25 mouse cellular contexts compared by ENCODE assay signal in genomic region chr7:65906528-65907272, GRCm38 (mm10). TPM values are rescaled to one million over a fixed set of nuclear protein-coding genes. Genes with fewer than 3 reads are reported as not detected.
DNase-seq lines count a peak whose midpoint lies in the region; ATAC-seq and TF ChIP-seq lines count a peak whose summit lies in the region.
"Had no signal": no experiment of that assay in that cellular context is flagged by ENCODE, and none has a peak within 500 bp of the region (broad histone marks: within the 10 kb centered on the region; RNA-seq: fewer than 3 reads in every experiment).

No protein-coding gene starts in this region.

- H3K4me2 ChIP-seq in stomach, postnatal 0 days (replicated peaks; ENCODE audit: low read depth): no peak overlapping the region
- H3K4me2 ChIP-seq: embryonic facial prominence, embryonic 12.5 days; forebrain, embryonic 13.5 days; hindbrain, embryonic 14.5 days; limb, embryonic 15.5 days; lung, embryonic 14.5 days had no signal

- no peak overlapping the region for H3K9ac ChIP-seq in stomach, postnatal 0 days (ENCODE audit: low read length)
- H3K9ac ChIP-seq: embryonic facial prominence, embryonic 12.5 days; forebrain, embryonic 13.5 days; hindbrain, embryonic 14.5 days; limb, embryonic 15.5 days; lung, embryonic 14.5 days had no signal

- TF ChIP-seq POLR2A in lung, adult 2 months (IDR thresholded peaks at IDR 0.05; ENCODE audit: borderline replicate concordance, extremely low read depth, low read depth, low read length): no peak

- no peak for TF ChIP-seq EP300 in stomach, postnatal 0 days (optimal IDR thresholded peaks at IDR 0.05)

- 67% methylated on average over 9 of the region's 9 CpGs for WGBS in lung, adult 2 months
- WGBS in stomach, postnatal 0 days: 69% methylated on average over 9 of the region's 9 CpGs

- no peaks in the 10 kb centered on the region for H3K9me3 ChIP-seq in stomach, postnatal 0 days (ENCODE audit: control insufficient read depth, low read length)
- H3K9me3 ChIP-seq: embryonic facial prominence, embryonic 12.5 days; forebrain, embryonic 13.5 days; heart, embryonic 10.5 days; limb, embryonic 15.5 days had no signal

- no peaks in the 10 kb centered on the region for H3K27me3 ChIP-seq in stomach, postnatal 0 days (ENCODE audit: control insufficient read depth, insufficient read depth, low read length)
- H3K27me3 ChIP-seq: embryonic facial prominence, embryonic 12.5 days; forebrain, embryonic 13.5 days; limb, embryonic 15.5 days had no signal

- DNase-seq in heart, adult 11 months: peak; percentile 89
- DNase-seq in heart, adult 8-10 months (ENCODE audit: low spot score): no peak
- peak; percentile 39 for DNase-seq in lung, postnatal 36 days
- DNase-seq in lung, adult 2 months: no peak
- DNase-seq in adrenal gland, postnatal 10 days: peak; percentile 52
- DNase-seq in stomach, postnatal 0 days (ENCODE audit: low spot score): peak; percentile 28
- DNase-seq: cerebellum, adult 18-20 months; cerebellum, postnatal 25 days; heart, postnatal 4 days; kidney, adult 2 months; kidney, postnatal 10 days; left cerebral cortex, postnatal 4 days; lung, embryonic 14.5 days; midbrain, embryonic 14.5 days; right cerebral cortex, postnatal 14 days; spleen, adult 18-20 months had no signal

- H3K4me1 ChIP-seq in lung, adult 2 months (ENCODE audit: control insufficient read depth, insufficient read depth, low read length): peaks cover 5% of the 10 kb centered on the region
- 0 out of 2 replicates have a peak, but pooled peaks cover 3% of the 10 kb centered on the region for H3K4me1 ChIP-seq in stomach, postnatal 0 days (replicated peaks; ENCODE audit: control insufficient read depth, insufficient read depth)

- no peak overlapping the region for H3K4me3 ChIP-seq in lung, adult 2 months (replicated peaks; ENCODE audit: extremely low read depth, low read depth, low read length)
- H3K4me3 ChIP-seq in stomach, postnatal 0 days (ENCODE audit: low read depth, low read length): no peak overlapping the region
- H3K4me3 ChIP-seq: embryonic facial prominence, embryonic 12.5 days; forebrain, embryonic 13.5 days; heart, embryonic 10.5 days; limb, embryonic 15.5 days had no signal

- no peak for TF ChIP-seq CTCF in lung, adult 2 months (IDR thresholded peaks at IDR 0.05; ENCODE audit: insufficient read depth, low read length)
- TF ChIP-seq CTCF in stomach, postnatal 0 days (IDR thresholded peaks at IDR 0.05; ENCODE audit: low read depth): no peak

- ATAC-seq in stomach, postnatal 0 days (ENCODE audit: low FRiP score, low TSS enrichment): peak; percentile 65; the same call in 1 of the 2 replicates
- no peak for ATAC-seq in erythroid progenitor cell, adult 5-6 weeks (replicated peaks; ENCODE audit: low FRiP score, poor library complexity, severe bottlenecking)
- ATAC-seq: forebrain, embryonic 13.5 days; inflammation-experienced regulatory T-cells, adult 6 months had no signal

- H3K27ac ChIP-seq in stomach, postnatal 0 days (replicated peaks): no peak overlapping the region
- H3K27ac ChIP-seq: embryonic facial prominence, embryonic 12.5 days; forebrain, embryonic 13.5 days; heart, embryonic 10.5 days; hindbrain, embryonic 14.5 days; limb, embryonic 15.5 days had no signal

- H3K36me3 ChIP-seq in stomach, postnatal 0 days (ENCODE audit: control insufficient read depth, insufficient read depth, low read length): no peaks in the 10 kb centered on the region
- H3K36me3 ChIP-seq: embryonic facial prominence, embryonic 12.5 days; heart, embryonic 10.5 days; limb, embryonic 15.5 days had no signal

RNA-seq across cellular contexts. Expression of gene Pcsk6, which starts 45.2 kb away (rescaled TPM):
- total RNA-seq in heart, adult 8-10 months (2022): 10 to 100 TPM; 26.1 to 36.8 (median 34.2) TPM
- polyA plus RNA-seq in lung, adult 2 months (2012; rRNA removed): 6.9 and 11.3 TPM in 2 replicates
- total RNA-seq in adrenal gland, postnatal 10 days (2021): 10 to 100 TPM; 33.7 to 39.1 TPM
- polyA plus RNA-seq in stomach, postnatal 0 days (2015; fragmentation: Nextera tagmentation; extraction: Ambion mirVana): 7.0 and 12.0 TPM in 2 replicates
- total RNA-seq in erythroid progenitor cell, adult 5-6 weeks (2015; ENCODE audit: low replicate concordance): not detected in 2 replicates
- total RNA-seq in erythroid progenitor cell, adult 5-6 weeks (2017; ENCODE audit: low replicate concordance): not detected in 2 replicates
- total RNA-seq: megakaryocyte, adult 5-6 weeks; MEL had no signal
- polyA plus RNA-seq: inflammation-experienced regulatory T-cells, adult 6 months had no signal

Comparison
In these comparisons a context has a peak if more than half of its experiments do, and no peak if none do; other contexts are left out.
1. DNase-seq: peak in heart, adult 11 months (single experiment), lung, postnatal 36 days (single experiment), adrenal gland, postnatal 10 days (single experiment) and stomach, postnatal 0 days (single experiment); none in heart, adult 8-10 months (single experiment) and lung, adult 2 months (single experiment).
2. RNA of gene Pcsk6, which starts 45.2 kb away (total RNA-seq): 33.7 to 39.1 TPM in adrenal gland, postnatal 10 days and 26.1 to 36.8 TPM in heart, adult 8-10 months; not detected in erythroid progenitor cell, adult 5-6 weeks; every median in the first group is over 10 times any median in the second.